Comparison of ENCODE assay signal across 11 mouse cellular contexts in the genomic region with DNA sequence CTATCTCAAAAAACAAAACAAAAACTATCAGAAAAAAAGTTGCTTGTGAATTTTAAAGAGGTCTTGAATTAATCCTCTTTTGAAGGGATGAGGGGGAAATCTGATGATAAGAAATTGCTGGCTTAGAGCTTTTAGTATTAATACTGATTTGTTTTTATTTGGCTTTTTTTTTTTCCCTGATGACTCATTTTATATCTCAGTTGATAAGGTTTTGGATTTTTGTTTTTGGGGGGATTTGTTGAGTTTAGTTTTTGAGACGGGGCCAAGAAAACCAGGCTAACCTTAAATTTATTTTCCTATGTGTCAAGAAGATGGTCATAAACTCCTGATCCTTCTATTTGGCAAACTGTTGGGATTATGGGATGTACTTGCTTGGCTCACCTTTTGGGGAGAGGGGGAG. TPM values are rescaled to one million over a fixed set of nuclear protein-coding genes. Genes with fewer than 3 reads are reported as not detected.
DNase-seq lines count a peak whose midpoint lies in the region; ATAC-seq and TF ChIP-seq lines count a peak whose summit lies in the region.
"Had no signal": no experiment of that assay in that cellular context is flagged by ENCODE, and none has a peak within 500 bp of the region (broad histone marks: within the 10 kb centered on the region; RNA-seq: fewer than 3 reads in every experiment).

No protein-coding gene starts in this region.

- no peak overlapping the region for H3K27ac ChIP-seq in midbrain, embryonic 10.5 days (replicated peaks)
- H3K27ac ChIP-seq in midbrain, postnatal 0 days (ENCODE audit: low read depth, low read length): no peak overlapping the region
- no peak overlapping the region for H3K27ac ChIP-seq in limb, embryonic 13.5 days
- H3K27ac ChIP-seq in stomach, embryonic 16.5 days (ENCODE audit: low read length): no peak overlapping the region

- peaks cover 35% of the 10 kb centered on the region for H3K36me3 ChIP-seq in erythroblast, embryonic 14.5 days (ENCODE audit: control insufficient read depth)
- H3K36me3 ChIP-seq in midbrain, embryonic 10.5 days: peaks cover 42% of the 10 kb centered on the region
- peaks cover 3% of the 10 kb centered on the region; the same call in 1 of the 2 replicates for H3K36me3 ChIP-seq in midbrain, postnatal 0 days (ENCODE audit: insufficient read depth, low read length)
- peaks cover 28% of the 10 kb centered on the region for H3K36me3 ChIP-seq in limb, embryonic 13.5 days
- peaks cover 7% of the 10 kb centered on the region; the same call in 1 of the 2 replicates for H3K36me3 ChIP-seq in stomach, embryonic 16.5 days (ENCODE audit: control insufficient read depth, insufficient read depth, low read length)

- ATAC-seq in erythroblast, adult 5-6 weeks (replicated peaks; ENCODE audit: low FRiP score, poor library complexity, severe bottlenecking): no peak
- ATAC-seq in midbrain, postnatal 0 days (ENCODE audit: low FRiP score): no peak
- no peak for ATAC-seq in limb, embryonic 13.5 days (ENCODE audit: low FRiP score, low read depth)
- ATAC-seq in stomach, embryonic 16.5 days (ENCODE audit: insufficient read depth, low FRiP score): no peak

- WGBS in midbrain, embryonic 10.5 days: 90% methylated on average over 1 of the region's 1 CpGs
- 97% methylated on average over 1 of the region's 1 CpGs for WGBS in midbrain, postnatal 0 days
- 90% methylated on average over 1 of the region's 1 CpGs for WGBS in limb, embryonic 13.5 days
- 84% methylated on average over 1 of the region's 1 CpGs for WGBS in stomach, embryonic 16.5 days

- TF ChIP-seq CTCF in midbrain, postnatal 0 days (IDR thresholded peaks at IDR 0.05): no peak

- intact Hi-C loops in left cerebral cortex, postnatal 36 days (cut with DNase I): no loop called here

- no peak overlapping the region for H3K4me2 ChIP-seq in midbrain, postnatal 0 days (ENCODE audit: low read depth, low read length, poor library complexity, severe bottlenecking)
- H3K4me2 ChIP-seq in limb, embryonic 13.5 days (replicated peaks): peak overlapping the region; percentile 82
- peak overlapping the region; percentile 88; the same call in 1 of the 2 replicates for H3K4me2 ChIP-seq in stomach, embryonic 16.5 days (ENCODE audit: low read depth, low read length)

- H3K9me3 ChIP-seq in erythroblast, embryonic 14.5 days (ENCODE audit: control insufficient read depth, low read length): no peaks in the 10 kb centered on the region
- no peaks in the 10 kb centered on the region for H3K9me3 ChIP-seq in midbrain, embryonic 10.5 days (replicated peaks)
- no peaks in the 10 kb centered on the region for H3K9me3 ChIP-seq in midbrain, postnatal 0 days (ENCODE audit: low read length)
- no peaks in the 10 kb centered on the region for H3K9me3 ChIP-seq in limb, embryonic 13.5 days
- H3K9me3 ChIP-seq in stomach, embryonic 16.5 days (replicated peaks; ENCODE audit: control insufficient read depth, low read length): no peaks in the 10 kb centered on the region

- H3K9ac ChIP-seq in midbrain, postnatal 0 days (replicated peaks; ENCODE audit: low read length, poor library complexity, severe bottlenecking): no peak overlapping the region
- no peak overlapping the region; the same call in 1 of the 2 replicates for H3K9ac ChIP-seq in limb, embryonic 13.5 days
- H3K9ac ChIP-seq in stomach, embryonic 16.5 days (ENCODE audit: low read length): no peak overlapping the region; the same call in 1 of the 2 replicates

- no peaks in the 10 kb centered on the region for H3K27me3 ChIP-seq in erythroblast, embryonic 14.5 days (ENCODE audit: control insufficient read depth)
- no peaks in the 10 kb centered on the region for H3K27me3 ChIP-seq in midbrain, embryonic 10.5 days (ENCODE audit: low read depth, poor library complexity, severe bottlenecking)
- H3K27me3 ChIP-seq in midbrain, postnatal 0 days (ENCODE audit: insufficient read depth, low read length): no peaks in the 10 kb centered on the region
- H3K27me3 ChIP-seq in limb, embryonic 13.5 days: no peaks in the 10 kb centered on the region
- no peaks in the 10 kb centered on the region for H3K27me3 ChIP-seq in stomach, embryonic 16.5 days (ENCODE audit: control insufficient read depth, insufficient read depth, low read length)

- peak overlapping the region; percentile 99 for H3K4me3 ChIP-seq in erythroblast, embryonic 14.5 days (replicated peaks)
- peak overlapping the region; percentile 98; the same call in 1 of the 2 replicates for H3K4me3 ChIP-seq in midbrain, embryonic 10.5 days
- H3K4me3 ChIP-seq in midbrain, postnatal 0 days (ENCODE audit: low read depth, low read length): no peak overlapping the region
- H3K4me3 ChIP-seq in limb, embryonic 13.5 days: peak overlapping the region; percentile 99
- no peak overlapping the region for H3K4me3 ChIP-seq in stomach, embryonic 16.5 days (replicated peaks; ENCODE audit: low read length)

- DNase-seq in midbrain, embryonic 10.5 days (ENCODE audit: low spot score): no peak
- DNase-seq in midbrain, postnatal 0 days (ENCODE audit: low spot score): no peak
- no peak for DNase-seq in right cerebral cortex, adult 2 months (ENCODE audit: low spot score in 2 of 2)
- no peak for DNase-seq in left cerebral cortex, postnatal 36 days (ENCODE audit: low spot score in 2 of 2)
- DNase-seq: kidney, adult 11 months; thymus, adult 2 months had no signal

- peaks cover 24% of the 10 kb centered on the region for H3K4me1 ChIP-seq in erythroblast, embryonic 14.5 days (ENCODE audit: control insufficient read depth)
- H3K4me1 ChIP-seq in midbrain, embryonic 10.5 days: peaks cover 32% of the 10 kb centered on the region
- H3K4me1 ChIP-seq in midbrain, postnatal 0 days (ENCODE audit: insufficient read depth, low read length): peaks cover 11% of the 10 kb centered on the region; the same call in 1 of the 2 replicates
- H3K4me1 ChIP-seq in limb, embryonic 13.5 days: peaks cover 23% of the 10 kb centered on the region
- peaks cover 15% of the 10 kb centered on the region for H3K4me1 ChIP-seq in stomach, embryonic 16.5 days (ENCODE audit: control insufficient read depth, insufficient read depth, low read length)

RNA-seq across cellular contexts. Expression of gene Skp1a, which starts 2.1 kb away (rescaled TPM):
- polyA plus RNA-seq in erythroblast, embryonic 14.5 days (2012): 1.5 and 2.3 TPM in 2 replicates
- 80.5 and 95.3 TPM in 2 replicates for total RNA-seq in erythroblast, adult 5-6 weeks (2015; ENCODE audit: low replicate concordance)
- 81.2 and 90.5 TPM in 2 replicates for total RNA-seq in erythroblast, adult 5-6 weeks (2017; ENCODE audit: low replicate concordance)
- polyA plus RNA-seq in midbrain, embryonic 10.5 days (2016; fragmentation: Nextera tagmentation; extraction: Ambion mirVana): 916 and 943 TPM in 2 replicates
- 466 and 613 TPM in 2 replicates for total RNA-seq in midbrain, postnatal 0 days (2014; rRNA removed)
- 1,145 and 1,185 TPM in 2 replicates for polyA plus RNA-seq in midbrain, postnatal 0 days (2015; fragmentation: Nextera tagmentation; extraction: Ambion mirVana)
- 926 and 931 TPM in 2 replicates for polyA plus RNA-seq in limb, embryonic 13.5 days (2015; fragmentation: Nextera tagmentation; extraction: Ambion mirVana)
- 650 and 654 TPM in 2 replicates for polyA plus RNA-seq in stomach, embryonic 16.5 days (2015; fragmentation: Nextera tagmentation; extraction: Ambion mirVana)
- 100 to 1,000 TPM; 453 to 466 TPM for total RNA-seq in left cerebral cortex, postnatal 36 days (2021)

RNA-seq across cellular contexts. Expression of gene Olfr1371, which starts 20.1 kb away (rescaled TPM):
- polyA plus RNA-seq in erythroblast, embryonic 14.5 days (2012): not detected in 2 replicates
- not detected in 2 replicates for total RNA-seq in erythroblast, adult 5-6 weeks (2015; ENCODE audit: low replicate concordance)
- not detected in 2 replicates for total RNA-seq in erythroblast, adult 5-6 weeks (2017; ENCODE audit: low replicate concordance)
- not detected in 2 replicates for polyA plus RNA-seq in midbrain, embryonic 10.5 days (2016; fragmentation: Nextera tagmentation; extraction: Ambion mirVana)
- total RNA-seq in midbrain, postnatal 0 days (2014; rRNA removed): not detected in 2 replicates
- not detected in 2 replicates for polyA plus RNA-seq in midbrain, postnatal 0 days (2015; fragmentation: Nextera tagmentation; extraction: Ambion mirVana)
- not detected in 2 replicates for polyA plus RNA-seq in limb, embryonic 13.5 days (2015; fragmentation: Nextera tagmentation; extraction: Ambion mirVana)
- polyA plus RNA-seq in stomach, embryonic 16.5 days (2015; fragmentation: Nextera tagmentation; extraction: Ambion mirVana): not detected in 2 replicates
- not detected for total RNA-seq in left cerebral cortex, postnatal 36 days (2021)
- total RNA-seq: adrenal gland, adult 18-20 months had no signal

RNA-seq across cellular contexts. Expression of gene Tcf7, which starts 48.9 kb away (rescaled TPM):
- 0.03 TPM in 1 of 2 replicates, not detected in the other for polyA plus RNA-seq in erythroblast, embryonic 14.5 days (2012)
- 1.7 and 1.9 TPM in 2 replicates for total RNA-seq in erythroblast, adult 5-6 weeks (2015; ENCODE audit: low replicate concordance)
- 0.28 and 0.68 TPM in 2 replicates for total RNA-seq in erythroblast, adult 5-6 weeks (2017; ENCODE audit: low replicate concordance)
- polyA plus RNA-seq in midbrain, embryonic 10.5 days (2016; fragmentation: Nextera tagmentation; extraction: Ambion mirVana): 8.0 and 10.6 TPM in 2 replicates
- total RNA-seq in midbrain, postnatal 0 days (2014; rRNA removed): 2.0 and 2.6 TPM in 2 replicates
- 3.1 and 3.2 TPM in 2 replicates for polyA plus RNA-seq in midbrain, postnatal 0 days (2015; fragmentation: Nextera tagmentation; extraction: Ambion mirVana)
- polyA plus RNA-seq in limb, embryonic 13.5 days (2015; fragmentation: Nextera tagmentation; extraction: Ambion mirVana): 8.0 and 8.5 TPM in 2 replicates
- polyA plus RNA-seq in stomach, embryonic 16.5 days (2015; fragmentation: Nextera tagmentation; extraction: Ambion mirVana): 2.8 TPM in 2 replicates
- total RNA-seq in left cerebral cortex, postnatal 36 days (2021): 1 to 10 TPM; 3.3 to 6.3 TPM

Comparison
In these comparisons a context has a peak if more than half of its experiments do, and no peak if none do; other contexts are left out.
1. H3K4me3 ChIP-seq: peak in erythroblast, embryonic 14.5 days (single experiment), midbrain, embryonic 10.5 days (single experiment) and limb, embryonic 13.5 days (single experiment); none in midbrain, postnatal 0 days (single experiment) and stomach, embryonic 16.5 days (single experiment).
2. RNA of gene Skp1a, which starts 2.1 kb away (polyA plus RNA-seq): 1,145 to 1,185 TPM in midbrain, postnatal 0 days, 926 to 931 TPM in limb, embryonic 13.5 days, 916 to 943 TPM in midbrain, embryonic 10.5 days and 650 to 654 TPM in stomach, embryonic 16.5 days; 1.5 to 2.3 TPM in erythroblast, embryonic 14.5 days; every median in the first group is over 100 times any median in the second.